Mouse (Mus musculus) urinary bladder, postnatal 10 days (tissue): ENCODE results near the gene Rapgef6.
"Not testable (repeated sequence)": the region's sequence is repeated elsewhere in the genome, so short reads cannot be mapped to it uniquely, and the experiment has no call there.

Experiments used
- DNase-seq: peaks from one replicate; pipeline ENCODE4 v3.0.0; 2022; ENCODE audit warnings: low spot score

Gene Rapgef6

DNA sequence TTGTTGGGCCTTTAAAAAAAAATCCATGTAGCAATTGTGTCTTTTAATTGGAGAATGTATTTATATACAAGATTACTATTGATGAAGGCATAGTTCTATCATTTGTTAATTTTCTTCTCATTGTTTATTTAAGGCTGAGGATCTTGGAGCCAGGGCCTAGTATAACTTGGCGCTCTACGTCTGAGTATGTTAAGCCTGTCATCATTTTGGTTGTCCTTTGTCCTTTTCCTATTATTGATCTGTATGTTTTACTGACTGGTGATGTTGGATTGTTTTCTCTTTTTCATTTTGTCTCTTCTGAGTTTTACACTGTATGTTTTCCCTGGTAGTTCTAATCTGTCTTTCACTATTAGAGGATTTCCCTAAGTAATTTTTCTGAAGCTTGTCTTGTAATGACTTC, 52.1 kb downstream of the Rapgef6 start:
- no peak for DNase-seq

DNA sequence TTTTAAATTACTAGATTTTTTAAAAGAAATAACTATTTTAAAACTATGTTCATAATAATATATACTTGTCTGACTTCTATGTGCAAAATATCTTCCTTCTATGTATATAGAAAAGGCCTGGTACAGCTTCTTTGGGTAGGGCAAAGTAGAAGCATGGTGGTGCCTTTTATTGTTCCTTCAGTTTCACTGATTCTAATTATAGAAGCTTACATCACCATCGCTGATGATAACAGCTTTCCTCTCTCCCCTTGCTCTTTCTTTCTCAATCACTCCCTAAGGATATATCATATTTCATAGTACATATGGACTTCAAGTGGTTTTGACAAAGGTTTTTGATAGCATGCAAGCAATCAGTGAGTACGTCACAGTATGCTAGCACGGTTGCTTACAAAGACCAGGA, 69.9 kb downstream of the Rapgef6 start:
- no peak for DNase-seq

DNA sequence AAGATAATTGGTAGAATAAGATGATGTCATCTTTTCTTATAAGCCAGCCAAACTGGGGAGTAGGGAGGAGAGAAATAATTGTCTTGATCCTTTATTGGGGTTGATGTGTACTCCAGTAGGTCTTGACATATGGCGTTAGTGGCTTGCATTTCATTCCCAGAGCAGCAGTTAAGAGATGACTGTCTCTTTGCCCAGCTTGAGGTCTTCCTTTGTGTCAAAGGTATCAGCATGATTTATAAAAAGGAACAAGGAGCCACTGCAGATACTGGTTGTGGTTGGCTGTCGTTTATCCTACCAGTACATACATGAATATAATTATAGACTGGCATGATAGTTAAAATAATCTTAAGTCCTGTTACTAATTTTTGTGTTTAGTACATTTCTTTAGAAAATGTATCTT, 71.4 kb downstream of the Rapgef6 start:
- DNase-seq: no peak

DNA sequence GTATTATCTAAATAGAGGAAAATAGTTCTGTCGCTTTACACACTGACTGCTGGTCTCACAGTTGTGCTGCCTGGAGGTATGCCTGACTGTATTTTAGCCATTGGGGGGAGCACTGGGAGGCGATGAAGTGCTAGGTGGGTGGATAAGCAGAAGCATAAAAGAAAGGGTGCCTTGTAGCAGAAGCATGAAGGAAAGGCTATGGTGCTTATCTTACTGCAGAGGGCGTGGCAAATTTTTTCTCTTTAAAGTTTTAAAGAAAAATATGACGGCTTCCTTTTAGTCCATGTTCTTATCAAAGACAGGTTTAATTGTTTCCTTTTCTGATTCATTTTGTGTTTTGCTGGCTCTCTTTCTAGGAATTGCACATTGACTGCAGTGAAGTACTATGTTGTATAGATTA, 72.4 kb downstream of the Rapgef6 start:
- no peak for DNase-seq

DNA sequence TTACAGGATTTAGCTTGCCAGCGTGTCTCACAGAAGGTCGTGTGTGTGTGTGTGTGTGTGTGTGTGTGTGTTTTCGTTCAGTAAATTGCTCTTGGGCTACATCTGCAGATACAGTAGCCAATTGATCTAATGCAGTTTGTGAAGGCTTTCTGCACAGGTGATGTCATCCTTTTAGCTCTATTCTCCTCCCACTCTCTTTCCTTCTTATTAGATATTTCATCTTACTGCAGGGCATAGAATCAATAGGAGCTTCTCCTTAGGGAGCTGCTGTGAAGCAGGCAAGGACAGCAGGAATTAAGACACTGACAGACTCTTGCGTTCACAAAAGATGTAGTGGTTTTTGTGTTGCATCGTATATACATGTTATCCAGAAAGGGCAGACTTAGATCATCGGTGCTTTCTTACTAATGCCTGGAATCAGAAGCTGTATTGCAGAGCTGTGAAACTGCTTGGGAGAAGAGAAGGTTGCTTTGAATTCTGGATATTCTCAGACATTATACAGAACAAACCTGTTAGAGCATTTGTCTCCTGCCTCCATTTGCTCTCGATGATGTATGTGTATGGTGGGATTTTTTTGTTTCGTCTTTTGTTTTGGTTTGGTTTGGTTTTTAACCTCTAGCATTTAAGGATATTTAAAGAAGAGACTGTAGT, 73.4 kb downstream of the Rapgef6 start:
- no peak for DNase-seq

DNA sequence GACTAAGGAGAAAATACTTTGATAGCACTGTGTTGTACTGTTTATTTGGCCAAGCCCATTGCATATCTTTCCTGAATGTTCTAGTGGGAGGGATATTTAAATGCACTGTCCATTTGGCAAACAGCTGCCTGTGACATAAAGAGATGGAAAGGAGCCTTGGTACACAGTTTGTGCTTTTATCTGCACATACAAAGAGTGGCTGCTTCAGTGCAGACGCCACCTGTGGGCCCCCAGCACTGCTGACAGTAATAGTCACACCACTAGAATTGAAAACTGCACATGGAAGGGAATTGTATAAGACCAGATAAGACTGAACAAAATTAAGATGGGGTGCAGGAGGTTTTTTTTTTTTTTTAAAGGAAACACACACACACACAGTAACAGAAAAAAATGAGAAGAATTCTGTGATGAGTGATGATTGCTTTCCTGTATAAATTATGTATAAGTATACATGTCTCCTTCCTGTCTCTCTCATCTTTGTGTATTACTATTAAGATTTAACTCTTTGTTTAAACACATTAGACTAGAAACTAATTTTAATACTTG, 75.3 kb downstream of the Rapgef6 start:
- DNase-seq: no peak

DNA sequence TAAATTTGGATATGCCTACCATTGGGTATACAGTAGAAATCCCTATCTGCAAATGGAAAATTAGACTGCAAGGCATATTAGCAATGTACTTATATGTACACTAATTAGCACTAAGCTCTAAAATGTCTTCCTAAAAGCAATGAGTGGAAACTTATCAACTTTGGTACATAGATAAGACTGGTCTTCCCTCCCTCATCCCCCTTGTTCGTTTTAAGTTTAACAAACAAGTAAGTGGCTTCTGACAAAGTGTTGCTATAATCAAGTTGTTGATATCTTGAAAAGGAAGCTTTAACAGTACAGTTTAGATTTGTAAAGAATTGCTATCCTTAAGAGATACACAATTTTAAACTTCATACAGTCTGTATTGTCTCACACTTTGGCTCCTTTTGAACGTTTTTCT, 78.5 kb downstream of the Rapgef6 start:
- DNase-seq: no peak

DNA sequence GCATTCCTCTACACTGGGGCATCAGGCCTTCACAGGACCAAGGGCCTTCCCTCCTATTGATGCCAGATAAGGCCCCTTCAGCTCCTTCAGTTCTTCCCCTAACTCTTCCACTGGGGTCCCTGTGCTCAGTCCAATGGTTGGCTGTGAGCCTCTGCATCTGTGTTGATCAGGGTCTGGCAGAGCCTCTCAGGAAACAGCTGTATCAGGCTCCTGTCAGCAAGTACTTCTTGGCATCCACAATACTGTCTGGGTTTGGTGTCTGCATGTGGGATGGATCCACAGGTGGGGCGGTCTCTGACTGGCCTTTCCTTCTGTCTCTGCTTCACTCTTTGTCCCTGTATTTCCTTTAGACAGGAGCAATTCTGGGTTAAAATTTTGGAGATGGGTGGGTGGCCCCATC, 80.1 kb downstream of the Rapgef6 start:
- not testable (repeated sequence) for DNase-seq

DNA sequence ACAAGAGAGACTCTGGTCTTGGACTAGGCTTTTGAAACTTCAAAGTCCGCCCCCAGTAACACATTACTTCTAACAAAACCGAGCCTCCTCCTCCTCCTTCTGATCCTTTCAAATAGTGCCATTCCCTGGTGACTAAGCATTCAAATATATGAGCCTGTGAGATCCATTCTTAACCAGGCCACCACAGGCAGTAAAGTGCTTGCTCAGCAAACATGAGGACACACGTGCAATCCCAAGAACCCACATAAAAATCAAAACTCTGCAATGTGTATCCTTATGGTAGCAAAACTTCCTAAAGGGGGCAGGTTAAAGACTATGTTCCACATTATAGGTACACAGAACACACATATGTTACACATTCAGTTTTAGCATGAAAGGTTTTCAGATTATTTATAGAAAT, 81.8 kb downstream of the Rapgef6 start:
- no peak for DNase-seq

DNA sequence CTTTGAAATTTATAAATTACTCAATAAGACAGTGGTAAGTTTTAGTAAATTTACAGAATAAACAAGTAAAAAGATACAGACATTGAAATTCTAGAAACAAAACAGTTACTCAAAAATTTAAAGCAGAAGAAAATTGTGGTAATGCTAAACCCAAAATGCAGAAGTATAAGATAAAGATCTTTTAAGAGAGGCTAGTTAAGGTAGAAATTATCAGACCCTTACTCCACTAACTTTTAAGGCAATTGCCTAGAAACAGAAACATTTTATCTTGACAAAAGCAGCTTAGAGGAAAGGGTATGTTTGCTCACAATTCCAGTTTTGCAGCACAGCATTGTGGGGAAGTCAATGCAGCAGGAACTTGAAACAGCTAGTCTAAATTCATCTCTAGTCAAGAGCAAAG, 91.0 kb downstream of the Rapgef6 start:
- DNase-seq: no peak

DNA sequence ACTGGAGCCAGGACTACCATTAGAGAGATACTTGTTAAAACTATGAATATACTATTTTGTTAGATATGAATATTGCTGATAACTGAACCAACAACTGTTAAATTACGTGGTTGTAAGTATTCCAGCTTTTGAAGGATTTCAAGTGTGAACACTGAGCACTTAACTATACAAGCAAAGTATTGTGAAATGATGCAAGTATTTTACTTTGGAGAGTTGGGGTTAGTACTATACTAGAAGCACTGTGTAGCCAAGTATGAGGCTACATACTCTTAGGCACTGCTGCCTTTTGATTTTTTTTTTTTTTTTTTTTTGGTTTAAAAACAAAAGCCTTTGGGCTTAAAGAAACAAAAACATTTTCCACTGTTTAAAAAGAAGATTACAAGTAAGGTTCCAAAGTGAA, 91.9 kb downstream of the Rapgef6 start:
- DNase-seq: no peak

DNA sequence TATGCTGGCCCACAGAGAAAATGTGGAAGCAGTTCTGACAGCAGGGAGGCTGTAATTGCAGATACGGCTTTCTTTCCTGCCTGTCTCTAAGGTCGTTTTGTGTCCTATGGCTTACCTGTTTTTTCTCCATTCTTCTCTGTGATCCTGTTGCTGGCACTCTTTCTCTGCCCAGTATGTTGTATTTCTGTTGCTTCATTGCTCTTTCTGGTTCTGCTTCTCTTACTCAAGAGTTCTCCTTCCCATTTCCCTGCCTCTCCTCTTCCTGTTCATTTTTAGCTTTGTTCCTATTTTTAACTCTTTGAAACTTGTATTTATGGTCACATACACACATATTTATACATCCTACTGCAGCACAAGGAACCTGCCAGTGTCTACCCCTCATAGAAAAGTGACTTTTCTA, 96.2 kb downstream of the Rapgef6 start:
- DNase-seq: no peak

DNA sequence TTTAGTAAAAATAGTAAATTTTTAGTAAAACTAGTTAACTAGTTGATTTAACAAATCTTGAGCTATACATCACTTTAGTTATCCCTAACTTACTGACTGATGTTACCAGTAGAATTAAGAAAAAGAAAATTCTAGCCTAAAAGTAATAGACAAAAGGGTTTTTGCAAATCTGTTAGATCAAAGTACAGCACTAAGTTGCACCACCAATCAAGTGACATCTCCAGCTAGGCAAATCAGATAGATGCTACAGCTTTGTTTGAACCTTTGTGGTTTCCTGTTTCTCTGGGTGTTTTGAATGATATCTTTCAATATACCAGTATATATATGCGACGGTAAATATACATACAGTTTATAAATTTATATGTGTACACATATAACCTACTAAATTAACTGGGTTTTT, 99.1 kb downstream of the Rapgef6 start:
- no peak for DNase-seq

DNA sequence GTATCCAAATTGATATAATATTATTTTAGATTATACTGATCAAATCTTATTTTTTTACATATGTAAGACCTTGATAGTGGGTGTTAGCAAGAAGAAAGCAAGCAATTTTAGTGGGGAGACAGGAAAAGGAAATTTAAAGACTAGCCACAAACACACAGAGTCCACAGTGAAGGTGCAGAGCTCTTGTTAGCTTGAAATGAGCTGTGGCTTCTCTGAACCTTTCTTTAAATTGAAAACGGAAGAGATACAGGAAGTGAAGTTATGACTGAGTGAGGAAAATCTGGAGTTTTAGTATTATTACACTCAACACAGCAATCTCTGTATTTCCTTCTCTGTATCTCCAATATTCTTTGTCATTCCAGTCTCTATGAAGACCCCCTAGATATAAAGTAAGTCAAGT, 104.3 kb downstream of the Rapgef6 start:
- no peak for DNase-seq

DNA sequence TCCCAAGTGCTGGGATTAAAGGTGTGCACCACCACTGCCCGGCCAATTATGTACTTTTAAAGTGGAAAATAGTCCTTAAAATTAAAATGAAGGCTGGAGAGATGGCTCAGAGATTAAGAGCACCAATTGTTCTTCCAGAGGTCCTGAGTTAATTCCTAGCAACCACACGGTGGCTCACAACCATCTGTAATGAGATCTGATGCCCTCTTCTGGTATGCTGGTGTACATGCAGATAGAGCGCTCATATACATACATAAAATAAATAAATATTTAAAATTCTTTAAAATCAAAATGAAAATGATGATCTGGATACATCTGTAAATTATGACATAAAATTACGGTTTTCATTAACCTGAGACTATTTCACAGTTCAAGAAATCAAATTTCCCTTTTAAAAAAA, 123.8 kb downstream of the Rapgef6 start:
- DNase-seq: no peak

DNA sequence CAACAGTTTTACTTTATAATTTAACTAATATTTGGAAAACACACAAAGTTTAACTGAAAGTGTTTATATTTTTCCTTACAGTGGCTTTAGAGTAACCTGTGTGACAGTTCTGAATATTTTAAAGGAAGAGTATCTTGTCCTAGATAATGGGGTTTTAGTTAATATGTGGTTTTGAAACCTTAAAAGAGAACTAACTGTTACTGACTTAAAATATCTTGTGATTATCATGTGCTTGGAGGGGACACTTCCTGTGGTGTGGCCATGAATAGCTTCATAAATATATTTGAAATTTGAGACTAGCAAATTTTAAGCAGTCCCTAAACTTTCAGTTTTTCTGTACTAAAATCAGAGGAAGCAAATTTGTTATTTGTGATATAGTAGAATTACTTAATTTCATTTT, 125.9 kb downstream of the Rapgef6 start:
- no peak for DNase-seq

DNA sequence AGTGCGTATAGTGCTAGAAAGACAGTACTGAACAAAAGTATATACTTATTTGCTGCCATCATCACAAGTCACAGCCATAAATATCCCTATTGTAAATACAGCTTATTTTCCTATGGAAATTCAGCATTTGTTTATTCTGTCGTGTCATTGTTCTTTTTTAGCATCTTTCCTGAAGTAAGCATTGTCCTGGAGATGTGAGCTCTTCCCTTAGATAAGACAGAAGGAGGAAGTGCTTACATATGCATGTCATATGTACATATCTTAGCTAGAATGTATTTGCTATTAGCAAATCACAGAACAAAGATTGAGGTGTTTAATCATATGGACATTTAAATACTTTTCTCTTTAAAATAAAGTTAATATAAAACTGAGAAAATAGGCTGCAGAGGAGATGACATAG, 132.8 kb downstream of the Rapgef6 start:
- DNase-seq: no peak

DNA sequence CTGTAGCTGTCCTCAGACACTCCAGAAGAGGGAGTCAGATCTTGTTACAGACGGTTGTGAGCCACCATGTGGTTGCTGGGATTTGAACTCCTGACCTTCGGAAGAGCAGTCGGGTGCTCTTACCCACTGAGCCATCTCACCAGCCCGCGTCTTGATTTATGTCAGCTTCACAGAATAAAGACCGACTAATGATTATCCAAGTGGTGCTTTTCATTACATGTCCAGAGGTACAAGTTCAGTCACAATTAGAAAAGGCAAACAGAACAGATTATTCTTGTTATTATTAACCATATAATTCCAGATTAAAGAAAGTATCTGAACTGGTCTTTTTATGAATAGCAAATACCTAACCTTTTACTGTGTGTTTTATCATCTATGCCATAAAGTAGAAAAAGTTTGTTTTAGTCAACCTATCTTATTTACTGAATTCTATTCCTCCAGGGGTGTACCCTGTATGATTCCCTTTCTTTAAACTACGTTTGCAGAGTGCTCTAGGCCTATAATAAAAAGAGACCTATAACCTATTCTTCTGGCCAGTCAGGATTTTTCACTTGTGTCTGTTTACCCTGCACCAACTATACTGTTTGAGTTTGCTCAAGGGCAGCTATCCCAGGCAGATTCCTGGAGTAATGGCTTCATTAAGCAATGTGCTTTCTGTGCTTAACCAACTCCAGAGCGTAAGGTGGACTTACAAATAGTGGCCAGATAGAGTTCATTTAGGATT, 151.1 kb downstream of the Rapgef6 start:
- DNase-seq: no peak

DNA sequence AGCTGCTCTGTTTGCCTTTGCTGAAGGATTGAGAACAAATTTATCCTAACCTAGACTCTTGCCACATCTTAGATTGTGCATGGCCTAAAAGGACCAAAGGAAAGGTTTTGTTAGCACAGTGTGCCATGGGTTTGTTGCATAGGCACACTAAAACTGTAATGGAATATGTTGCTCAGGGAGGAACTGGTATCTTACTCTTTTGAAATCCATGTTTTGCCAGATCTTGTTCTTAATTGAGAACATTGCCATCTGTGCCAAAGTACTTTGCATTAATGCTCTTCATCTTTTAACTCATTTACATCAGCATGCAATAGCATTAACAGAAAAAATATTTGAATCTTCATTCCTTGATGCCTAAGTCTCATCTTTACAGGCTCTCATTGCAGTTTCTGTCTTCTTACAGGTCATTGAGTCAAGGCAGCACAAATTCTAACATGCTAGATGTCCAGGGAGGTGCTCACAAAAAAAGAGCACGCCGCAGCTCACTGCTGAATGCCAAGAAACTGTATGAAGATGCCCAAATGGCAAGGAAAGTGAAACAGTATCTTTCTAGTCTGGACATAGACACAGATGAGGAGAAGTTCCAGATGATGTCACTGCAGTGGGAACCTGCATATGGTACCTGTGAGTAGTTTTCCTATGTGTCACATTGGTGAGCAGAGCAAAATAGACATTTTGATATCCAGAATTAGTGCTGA, 153.3 kb downstream of the Rapgef6 start:
- no peak for DNase-seq

DNA sequence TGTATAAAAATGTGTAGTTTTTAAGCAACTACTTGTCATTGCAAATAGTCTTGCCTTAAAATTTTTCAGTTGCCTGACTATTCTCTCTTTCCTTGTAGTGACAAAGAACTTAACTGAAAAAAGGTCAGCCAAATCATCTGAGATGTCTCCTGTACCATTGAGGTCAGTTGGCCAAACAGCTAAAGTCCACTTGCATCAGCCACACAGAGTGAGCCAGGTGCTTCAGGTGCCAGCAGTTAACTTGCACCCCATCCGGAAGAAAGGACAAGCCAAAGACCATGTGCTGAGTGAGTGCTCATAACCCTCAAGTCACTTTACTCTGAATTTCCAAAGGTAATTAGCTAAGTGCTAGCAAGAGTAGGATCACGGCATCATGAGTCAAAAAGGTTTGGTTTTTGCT, 156.5 kb downstream of the Rapgef6 start:
- DNase-seq: no peak

DNA sequence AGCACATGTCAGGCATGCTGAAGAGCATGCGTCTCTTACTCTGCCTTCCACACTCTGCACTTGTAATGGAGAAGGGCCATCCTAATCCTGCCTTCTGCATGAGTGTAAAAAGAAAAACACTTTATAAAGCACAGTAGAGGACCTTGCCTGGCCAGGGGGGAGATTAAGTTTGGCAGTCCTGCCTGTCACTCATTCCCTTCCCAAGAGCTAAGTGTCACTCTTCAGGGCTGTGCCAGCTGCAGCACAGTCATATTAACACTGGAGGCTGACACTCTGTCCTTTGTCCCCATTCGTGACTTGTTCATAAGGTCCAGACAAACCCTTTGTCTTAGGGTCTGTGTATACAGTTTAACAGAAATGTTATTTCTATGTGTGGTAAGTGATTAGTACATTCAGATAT, 162.2 kb downstream of the Rapgef6 start:
- no peak for DNase-seq

DNA sequence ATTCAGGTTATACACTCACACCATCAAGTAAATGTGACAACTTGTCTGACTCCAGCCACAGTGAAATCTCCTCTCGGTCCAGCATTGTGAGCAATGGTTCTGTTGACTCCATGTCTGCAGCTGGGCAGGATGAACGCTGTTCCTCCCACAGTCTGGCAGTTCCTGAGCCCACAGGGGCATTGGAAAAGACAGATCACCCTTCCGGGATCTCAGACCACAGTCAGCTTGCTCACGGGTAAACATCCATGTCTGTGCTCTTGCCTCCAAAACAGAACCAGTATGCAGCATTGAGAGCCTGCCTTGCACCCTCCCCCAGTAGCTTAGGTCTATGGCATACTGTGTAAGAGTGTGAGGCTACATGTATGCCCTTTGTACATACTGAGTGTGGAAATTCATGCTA, 167.5 kb downstream of the Rapgef6 start:
- DNase-seq: no peak

DNA sequence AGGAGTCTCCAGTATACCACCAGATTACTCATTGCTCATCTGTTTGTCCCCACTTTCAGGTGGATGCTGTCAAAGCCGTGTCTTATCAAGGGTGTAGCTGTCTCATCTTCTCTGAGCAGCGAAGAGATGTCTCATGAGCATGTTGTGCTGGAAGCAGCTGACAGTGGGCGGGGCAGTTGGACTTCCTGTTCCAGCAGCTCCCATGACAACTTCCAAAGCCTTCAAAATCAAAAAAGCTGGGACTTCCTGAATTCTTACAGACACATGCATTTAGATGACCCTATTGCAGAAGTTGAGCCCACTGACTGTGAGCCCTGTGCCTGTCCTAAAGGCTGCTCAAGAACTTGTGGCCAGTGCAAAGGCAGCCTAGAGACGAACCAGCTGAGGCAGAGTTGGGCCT, 168.5 kb downstream of the Rapgef6 start:
- no peak for DNase-seq
